16 mouse cellular contexts compared by ENCODE assay signal in the genomic region with DNA sequence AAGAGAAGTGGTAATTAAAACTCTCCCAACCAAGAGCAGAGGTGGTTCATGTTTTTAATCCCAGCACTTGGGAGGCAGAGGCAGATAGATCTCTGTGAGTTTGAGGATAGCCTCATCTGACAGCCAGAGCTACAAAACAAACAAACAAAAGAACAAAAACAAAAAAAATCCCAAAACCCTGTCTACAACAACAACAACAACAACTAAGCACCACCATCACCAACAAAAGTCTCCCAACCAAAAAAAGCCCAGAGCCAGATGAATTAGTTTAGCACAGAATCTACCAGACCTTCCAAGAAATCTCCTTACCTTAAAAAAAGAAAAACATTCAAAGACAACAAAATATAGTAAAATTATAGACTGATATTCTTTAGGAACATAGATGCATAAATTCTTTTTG.
"Had no signal": no experiment of that assay in that cellular context is flagged by ENCODE, and none has a peak within 500 bp of the region (broad histone marks: within the 10 kb centered on the region; RNA-seq: fewer than 3 reads in every experiment).

No protein-coding gene starts in this region.

- H3K27me3 ChIP-seq: neural tube, embryonic 13.5 days; neural tube, embryonic 15.5 days; stomach, embryonic 15.5 days had no signal

- DNase-seq: retina, postnatal 1 day; right cerebral cortex, adult 18-20 months; right cerebral cortex, postnatal 14 days; right cerebral cortex, postnatal 25 days; right cerebral cortex, postnatal 4 days; spleen, adult 18-20 months; thymus, adult 18-20 months; thymus, adult 2 months; thymus, postnatal 14 days; thymus, postnatal 25 days; thymus, postnatal 36 days; thymus, postnatal 4 days had no signal

- H3K4me3 ChIP-seq: neural tube, embryonic 13.5 days; neural tube, embryonic 15.5 days; stomach, embryonic 15.5 days had no signal

- H3K9me3 ChIP-seq: neural tube, embryonic 13.5 days; neural tube, embryonic 15.5 days; stomach, embryonic 15.5 days had no signal

- H3K27ac ChIP-seq: neural tube, embryonic 13.5 days; neural tube, embryonic 15.5 days; stomach, embryonic 15.5 days; stomach, postnatal 0 days had no signal

- H3K36me3 ChIP-seq: stomach, embryonic 15.5 days had no signal

- H3K4me1 ChIP-seq: stomach, embryonic 15.5 days had no signal

- H3K4me2 ChIP-seq: neural tube, embryonic 13.5 days; neural tube, embryonic 15.5 days; stomach, embryonic 15.5 days had no signal

- H3K9ac ChIP-seq: neural tube, embryonic 13.5 days; neural tube, embryonic 15.5 days; stomach, embryonic 15.5 days had no signal
